Mouse (Mus musculus): ENCODE measurements at regions not wholly inside any gene's neighbourhood (a gene's known extent, or its start where the extent isn't known, plus 50 kb on each side); places are given as distances from the start of the nearest gene placed in this dataset.

DNA sequence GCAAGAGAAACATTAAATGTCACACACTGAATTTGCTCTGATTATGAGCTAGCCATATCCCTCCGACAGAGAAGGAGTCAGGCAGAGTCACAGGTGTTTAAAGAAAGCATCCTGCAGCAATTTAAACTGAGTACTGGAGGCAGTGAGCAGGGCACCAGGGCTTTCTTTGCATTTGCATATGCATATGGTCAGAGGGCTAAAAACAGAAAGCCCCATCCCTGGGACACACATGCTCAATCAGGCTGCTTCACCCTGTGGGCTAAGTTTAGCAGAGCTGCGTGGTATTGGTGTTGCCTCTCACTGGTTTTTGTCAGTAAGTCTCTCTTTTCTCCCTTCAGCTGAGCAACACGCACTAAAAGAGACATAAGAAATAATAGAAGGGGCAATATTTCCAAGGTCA is 289.9 kb upstream of the Rps6ka3 start:
- no peak for DNase-seq (ENCODE audit: low spot score)

DNA sequence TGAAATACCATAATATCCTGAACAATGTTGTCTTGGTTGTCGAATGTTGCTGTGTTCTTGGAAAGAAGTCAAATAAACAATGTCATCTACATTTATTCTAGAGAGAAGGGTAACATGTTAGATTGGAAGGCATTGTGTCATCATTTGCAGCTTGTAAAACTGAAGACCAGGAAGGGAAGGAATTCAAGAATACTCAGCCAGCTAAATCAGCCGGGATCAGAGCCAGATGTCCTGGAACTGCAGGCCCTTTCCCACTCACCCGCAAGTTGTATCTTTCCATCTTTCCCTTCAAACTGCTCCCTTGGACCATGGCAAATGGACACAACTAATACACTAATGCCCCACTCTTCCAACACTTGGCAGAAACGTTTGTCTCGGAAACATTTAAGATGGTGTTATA is 288.7 kb upstream of the Rps6ka3 start:
- no peak for DNase-seq (ENCODE audit: low spot score)

- peak; percentile 68 for DNase-seq (ENCODE audit: low spot score)
Measured at GRCm38 (mm10) chrX:158921838-158922450, 288.2 kb upstream of the Rps6ka3 start.

DNA sequence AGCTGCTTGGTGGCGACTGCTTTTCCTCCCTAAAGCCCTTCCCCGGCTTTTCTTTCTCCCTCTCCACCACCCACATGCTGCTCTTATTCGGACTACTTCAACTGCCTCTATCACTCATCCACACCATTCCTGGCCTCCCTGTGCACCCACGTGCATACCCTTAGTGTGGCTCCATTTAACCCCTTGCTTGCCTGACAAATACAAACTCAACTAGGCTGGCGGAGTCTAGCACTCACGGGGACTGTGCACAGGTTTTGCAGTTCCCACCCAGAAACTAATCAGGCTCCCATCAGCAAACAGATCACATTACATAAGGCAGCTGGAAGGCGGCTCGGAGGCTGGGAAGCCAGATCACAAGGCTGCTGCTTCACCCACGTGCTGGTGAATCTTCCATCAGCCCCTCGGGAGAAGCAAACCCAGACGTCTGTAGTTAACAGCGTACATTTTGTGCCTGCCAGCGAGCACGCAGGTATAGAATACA is 287.0 kb upstream of the Rps6ka3 start:
- DNase-seq (ENCODE audit: low spot score), result no peak

- no peak for DNase-seq (ENCODE audit: low spot score)
Measured at GRCm38 (mm10) chrX:158923657-158924489, 286.2 kb upstream of the Rps6ka3 start.

DNA sequence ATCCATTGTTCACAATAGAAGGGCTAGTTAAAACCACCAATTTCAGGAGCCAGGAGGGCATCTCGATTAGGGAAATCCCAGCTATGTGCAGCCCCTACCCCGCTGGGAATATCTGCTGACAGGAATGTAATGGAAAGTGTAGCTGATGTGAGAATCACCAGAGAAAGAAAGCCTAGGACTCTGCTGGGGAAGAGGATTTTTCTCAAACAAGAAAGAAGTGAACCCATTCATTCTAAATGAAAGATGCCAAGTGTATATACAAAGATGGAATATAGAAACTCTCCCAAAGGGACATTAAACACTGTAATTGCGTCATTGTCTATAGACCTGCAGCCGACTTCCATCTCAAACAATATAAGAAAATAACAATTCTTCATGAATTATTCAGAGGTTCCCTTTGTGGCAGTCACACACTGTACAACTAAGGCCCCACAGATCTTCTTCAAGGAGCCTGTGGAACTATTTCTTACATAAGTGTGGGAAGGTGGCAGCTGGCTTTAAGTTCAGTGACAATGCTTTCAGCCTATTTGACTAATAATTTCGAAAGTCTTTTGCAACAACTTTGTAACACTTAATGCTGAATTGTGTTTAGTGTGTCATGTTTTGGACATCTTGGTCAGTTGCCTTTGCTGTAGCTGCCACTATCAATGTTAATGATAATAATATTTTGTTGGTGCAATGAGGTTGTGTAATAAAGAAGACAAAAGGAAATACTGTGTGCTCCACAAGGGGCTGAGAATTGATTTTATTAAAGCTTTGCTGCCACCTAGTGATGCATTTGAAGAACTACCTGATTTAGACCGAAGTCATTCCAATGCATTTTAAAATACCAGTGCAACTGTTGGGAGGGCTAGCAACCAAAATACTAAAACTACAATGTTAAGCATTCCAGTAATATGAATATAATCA is 285.4 kb upstream of the Rps6ka3 start:
- peak; percentile 22 for DNase-seq (ENCODE audit: low spot score)

- DNase-seq (ENCODE audit: low spot score), result no peak
Measured at GRCm38 (mm10) chrX:158931864-158932263, 278.2 kb upstream of the Rps6ka3 start.

GRCm38 (mm10) chrX:158947191-158947590 is 262.9 kb upstream of the Rps6ka3 start:
- DNase-seq (ENCODE audit: low spot score), result no peak

- DNase-seq (ENCODE audit: low spot score), result no peak
Measured at GRCm38 (mm10) chrX:158971726-158972125, 238.4 kb upstream of the Rps6ka3 start.

DNA sequence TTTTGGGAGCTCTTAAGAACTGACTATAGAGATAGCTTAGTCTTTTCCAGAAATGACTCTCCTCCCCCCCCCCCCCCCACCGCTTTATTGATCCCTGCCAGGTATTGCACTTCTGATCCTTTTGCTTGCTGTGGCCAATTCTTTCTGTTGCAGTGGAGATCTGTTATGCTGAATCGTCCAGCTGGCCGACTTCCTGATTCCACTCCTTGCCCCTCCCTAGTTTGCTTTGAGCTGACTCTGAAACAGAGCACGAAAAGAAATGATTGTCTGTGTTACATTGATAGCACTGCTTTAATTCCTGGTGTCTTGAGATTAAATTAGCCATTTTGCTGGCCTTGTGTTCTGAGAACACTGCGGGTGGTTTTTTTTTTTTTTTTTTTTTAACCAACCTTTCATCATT is 233.5 kb upstream of the Rps6ka3 start:
- DNase-seq (ENCODE audit: low spot score), result no peak

DNA sequence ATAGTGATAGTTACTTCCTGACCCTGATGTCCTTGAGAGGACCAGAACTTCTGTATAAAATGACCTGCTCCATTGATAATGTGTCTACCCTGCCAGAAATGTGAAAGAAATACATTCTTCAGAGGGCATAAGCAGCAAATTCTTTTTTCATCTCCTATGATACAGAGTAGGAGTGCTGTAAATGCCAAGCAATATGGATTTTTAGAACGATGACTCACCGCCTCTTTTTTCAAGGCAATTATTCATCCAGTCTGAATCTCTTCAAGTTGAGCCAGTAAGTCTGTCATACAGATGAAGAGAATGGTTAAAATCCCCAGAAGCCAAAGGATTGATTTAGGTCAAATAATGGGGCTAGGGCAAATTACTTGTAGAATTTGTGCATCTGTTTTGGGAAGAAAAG is 225.4 kb upstream of the Rps6ka3 start:
- no peak for DNase-seq (ENCODE audit: low spot score)

- no peak for DNase-seq (ENCODE audit: low spot score)
Measured at GRCm38 (mm10) chrX:158987676-158988075, 222.4 kb upstream of the Rps6ka3 start.

DNA sequence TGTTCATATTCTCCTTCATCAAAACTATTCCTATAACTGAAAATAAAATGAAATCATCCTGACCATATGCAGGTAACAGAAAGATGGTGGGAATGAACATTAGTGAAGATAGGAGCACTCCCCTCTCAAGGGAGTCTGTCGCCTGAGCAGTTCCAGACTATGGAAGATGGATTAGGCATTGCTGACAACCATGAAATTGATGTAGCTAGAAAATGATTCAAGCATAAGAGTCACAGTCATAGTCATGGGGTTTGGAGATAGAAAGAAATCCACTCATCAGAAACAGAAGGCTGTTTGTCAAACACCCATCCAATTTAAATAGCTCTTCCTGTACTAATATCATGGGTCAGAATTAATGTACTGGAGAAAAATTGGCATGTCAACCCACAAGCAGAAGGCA is 191.2 kb upstream of the Rps6ka3 start:
- no peak for DNase-seq (ENCODE audit: low spot score)

GRCm38 (mm10) chrX:159026311-159026710 is 183.8 kb upstream of the Rps6ka3 start:
- no peak for DNase-seq (ENCODE audit: low spot score)

DNA sequence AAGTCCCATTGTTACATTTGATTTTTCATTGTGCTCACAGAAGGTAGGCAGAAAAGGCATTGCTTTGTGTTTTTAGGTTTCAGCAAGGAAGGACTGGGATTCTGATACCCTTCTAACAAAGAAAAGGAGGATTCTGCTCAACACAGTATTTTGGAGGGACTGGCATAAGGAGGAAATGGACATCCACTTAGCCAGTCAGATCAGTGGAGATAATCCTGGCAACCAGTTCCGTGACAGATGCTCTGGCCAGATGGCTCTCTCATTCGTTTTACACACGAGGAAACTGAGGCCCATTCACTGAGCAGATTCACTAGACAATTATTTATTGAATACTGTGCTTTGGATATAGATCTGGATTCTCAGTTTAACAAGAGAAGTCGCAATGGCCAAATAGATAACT is 178.2 kb upstream of the Rps6ka3 start:
- DNase-seq (ENCODE audit: low spot score), result no peak

GRCm38 (mm10) chrX:159043432-159043831 is 166.7 kb upstream of the Rps6ka3 start:
- DNase-seq (ENCODE audit: low spot score), result peak; percentile 60

DNA sequence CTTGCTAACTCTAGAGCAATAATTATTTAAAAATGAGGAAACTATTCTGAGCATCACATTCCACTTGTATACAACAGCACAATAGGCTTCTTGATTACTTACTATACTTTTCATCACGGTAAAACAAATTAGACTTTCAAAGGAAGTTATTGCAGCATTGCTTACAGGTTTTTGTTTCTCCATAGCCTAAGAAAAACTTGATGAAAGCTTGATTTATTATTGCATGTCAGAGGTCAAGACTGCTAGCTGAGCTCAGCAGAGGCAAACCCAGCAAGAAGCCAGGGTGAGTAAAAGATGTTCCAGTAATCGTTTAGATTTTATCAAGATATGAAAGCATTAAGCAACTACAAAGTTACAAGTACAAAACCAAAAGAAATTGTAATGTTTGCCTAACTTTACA is 162.2 kb upstream of the Rps6ka3 start:
- DNase-seq (ENCODE audit: low spot score), result peak; percentile 16

GRCm38 (mm10) chrX:159055689-159056461 is 154.2 kb upstream of the Rps6ka3 start:
- no peak for DNase-seq (ENCODE audit: low spot score)

GRCm38 (mm10) chrX:159056462-159056805 is 153.7 kb upstream of the Rps6ka3 start:
- DNase-seq (ENCODE audit: low spot score), result no peak

- DNase-seq (ENCODE audit: low spot score), result no peak
Measured at GRCm38 (mm10) chrX:159058931-159059330, 151.2 kb upstream of the Rps6ka3 start.

DNA sequence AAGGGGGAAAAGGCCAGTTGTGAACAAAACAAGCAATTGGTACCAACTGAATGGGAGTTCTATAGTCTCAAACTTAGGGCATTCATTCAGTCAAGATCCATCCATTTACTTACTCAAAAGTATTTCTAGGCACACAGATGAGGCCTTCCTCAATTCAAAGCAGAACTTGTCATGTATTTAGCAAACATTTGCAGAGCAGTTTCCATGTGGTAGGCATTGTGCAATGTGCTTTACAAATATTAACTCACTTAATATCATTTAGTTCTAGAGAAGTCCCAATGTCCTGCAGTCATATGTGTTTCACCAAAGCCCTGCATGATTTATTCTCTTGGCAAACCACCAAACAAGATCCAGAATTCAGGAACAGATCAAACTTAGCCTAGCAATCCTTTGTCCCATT is 148.8 kb upstream of the Rps6ka3 start:
- DNase-seq (ENCODE audit: low spot score), result no peak

DNA sequence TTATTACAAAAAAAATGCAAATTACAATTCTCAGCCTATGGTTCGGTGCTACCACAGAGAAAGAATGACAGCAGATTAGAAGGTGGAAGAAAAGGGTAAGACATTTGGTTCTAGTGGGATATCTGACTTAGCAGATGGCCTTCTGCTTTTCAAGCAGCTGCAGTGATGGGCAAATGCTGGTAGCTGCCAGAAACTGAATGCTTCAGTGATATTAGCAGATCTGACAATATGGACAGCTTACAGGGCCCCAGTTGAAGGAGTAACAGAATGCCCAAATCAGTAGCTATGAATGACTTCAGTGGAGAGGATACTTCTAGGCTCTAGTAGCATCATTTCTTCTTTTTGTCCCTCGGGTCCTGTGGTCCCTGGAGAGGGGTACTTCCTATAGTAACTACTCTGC is 143.9 kb upstream of the Rps6ka3 start:
- DNase-seq (ENCODE audit: low spot score), result no peak

Data from adipocyte (in vitro differentiated cells).